Comparison of ENCODE assay signal across 20 mouse cellular contexts in genomic region chr8:81884195-81884594, GRCm38 (mm10).
A peak's percentile ranks its signal among the peaks of the same experiment; 100 is the strongest.
DNase-seq lines count a peak whose midpoint lies in the region; ATAC-seq lines count a peak whose summit lies in the region.
"Had no signal": no experiment of that assay in that cellular context is flagged by ENCODE, and none has a peak within 500 bp of the region (broad histone marks: within the 10 kb centered on the region; RNA-seq: fewer than 3 reads in every experiment).

No protein-coding gene starts in this region.

- H3K4me3 ChIP-seq in hindbrain, embryonic 15.5 days = no peak overlapping the region
- H3K4me3 ChIP-seq in hindbrain, embryonic 14.5 days (replicated peaks; ENCODE audit: low read length) = no peak overlapping the region
- H3K4me3 ChIP-seq: gastrocnemius, adult 2 months; hindbrain, embryonic 13.5 days; intestine, embryonic 15.5 days had no signal

- H3K9me3 ChIP-seq in hindbrain, embryonic 15.5 days = no peaks in the 10 kb centered on the region
- no peaks in the 10 kb centered on the region for H3K9me3 ChIP-seq in hindbrain, embryonic 14.5 days (ENCODE audit: control insufficient read depth, low read length)
- H3K9me3 ChIP-seq: hindbrain, embryonic 13.5 days; intestine, embryonic 15.5 days had no signal

- no peak overlapping the region for H3K9ac ChIP-seq in hindbrain, embryonic 15.5 days
- no peak overlapping the region for H3K9ac ChIP-seq in hindbrain, embryonic 14.5 days
- H3K9ac ChIP-seq: forebrain, postnatal 0 days; hindbrain, embryonic 13.5 days; intestine, embryonic 15.5 days had no signal

- ATAC-seq in cerebellum, adult (ENCODE audit: insufficient number of reproducible peaks, low FRiP score, low TSS enrichment) = peak; percentile 68
- 0 out of 2 replicates have a peak, but pooled peaks have one; percentile 48 for ATAC-seq in hindbrain, embryonic 15.5 days (ENCODE audit: low FRiP score, low read depth)
- no peak for ATAC-seq in hindbrain, embryonic 14.5 days (ENCODE audit: low FRiP score)
- ATAC-seq: activated CD4-positive, CD25-positive, alpha-beta regulatory T cell, adult 4 months; forebrain, embryonic 14.5 days; forebrain, postnatal 0 days; intestine, embryonic 15.5 days had no signal

- no peaks in the 10 kb centered on the region for H3K4me1 ChIP-seq in hindbrain, embryonic 15.5 days (replicated peaks)
- no peaks in the 10 kb centered on the region; the same call in 1 of the 2 replicates for H3K4me1 ChIP-seq in hindbrain, embryonic 14.5 days (replicated peaks; ENCODE audit: control insufficient read depth, insufficient read depth, low read length)
- H3K4me1 ChIP-seq: hindbrain, embryonic 13.5 days; intestine, embryonic 15.5 days had no signal

- H3K36me3 ChIP-seq in hindbrain, embryonic 15.5 days = no peaks in the 10 kb centered on the region
- H3K36me3 ChIP-seq in hindbrain, embryonic 14.5 days (replicated peaks; ENCODE audit: control insufficient read depth, insufficient read depth) = no peaks in the 10 kb centered on the region
- H3K36me3 ChIP-seq: hindbrain, embryonic 13.5 days; intestine, embryonic 15.5 days had no signal

- 67% methylated on average over 5 of the region's 5 CpGs for WGBS in hindbrain, embryonic 15.5 days
- 75% methylated on average over 5 of the region's 5 CpGs for WGBS in hindbrain, embryonic 14.5 days

- H3K4me2 ChIP-seq in hindbrain, embryonic 15.5 days = no peak overlapping the region
- no peak overlapping the region for H3K4me2 ChIP-seq in hindbrain, embryonic 14.5 days (replicated peaks)
- H3K4me2 ChIP-seq: heart, embryonic 11.5 days; hindbrain, embryonic 13.5 days; intestine, embryonic 15.5 days had no signal

- DNase-seq in cerebellum, postnatal 4 days (ENCODE audit: low spot score in 2 of 2) = no peak
- peak; percentile 18 for DNase-seq in cerebellum, adult 8-10 months
- no peak for DNase-seq in cerebellum, postnatal 10 days
- no peak for DNase-seq in hindbrain, embryonic 14.5 days (ENCODE audit: low spot score)
- DNase-seq in brain, adult 2 months (ENCODE audit: low read depth, low spot score) = peak; percentile 33
- DNase-seq: adrenal gland, adult 8-10 months; adrenal gland, postnatal 25 days; forebrain, postnatal 0 days; gastrocnemius, adult 2 months; gastrocnemius, postnatal 14 days; heart, adult 11 months; kidney, adult 11 months; kidney, adult 8-10 months had no signal

- H3K27ac ChIP-seq in hindbrain, embryonic 15.5 days (replicated peaks) = no peak overlapping the region
- no peak overlapping the region for H3K27ac ChIP-seq in hindbrain, embryonic 14.5 days
- H3K27ac ChIP-seq: gastrocnemius, adult 2 months; hindbrain, embryonic 13.5 days; intestine, embryonic 15.5 days had no signal

- no peaks in the 10 kb centered on the region for H3K27me3 ChIP-seq in hindbrain, embryonic 15.5 days
- H3K27me3 ChIP-seq in hindbrain, embryonic 14.5 days (ENCODE audit: control insufficient read depth, insufficient read depth, low read length) = no peaks in the 10 kb centered on the region
- H3K27me3 ChIP-seq: hindbrain, embryonic 13.5 days; intestine, embryonic 15.5 days had no signal

Comparison
In these comparisons a context has a peak if more than half of its experiments do, and no peak if none do; other contexts are left out.
1. DNase-seq: peak in cerebellum, adult 8-10 months (single experiment) and brain, adult 2 months (single experiment); none in cerebellum, postnatal 4 days (0 of 2), cerebellum, postnatal 10 days (0 of 2) and hindbrain, embryonic 14.5 days (single experiment).